Mouse (Mus musculus): ENCODE data around the gene Odf3l1.

The Odf3l1 gene

DNA sequence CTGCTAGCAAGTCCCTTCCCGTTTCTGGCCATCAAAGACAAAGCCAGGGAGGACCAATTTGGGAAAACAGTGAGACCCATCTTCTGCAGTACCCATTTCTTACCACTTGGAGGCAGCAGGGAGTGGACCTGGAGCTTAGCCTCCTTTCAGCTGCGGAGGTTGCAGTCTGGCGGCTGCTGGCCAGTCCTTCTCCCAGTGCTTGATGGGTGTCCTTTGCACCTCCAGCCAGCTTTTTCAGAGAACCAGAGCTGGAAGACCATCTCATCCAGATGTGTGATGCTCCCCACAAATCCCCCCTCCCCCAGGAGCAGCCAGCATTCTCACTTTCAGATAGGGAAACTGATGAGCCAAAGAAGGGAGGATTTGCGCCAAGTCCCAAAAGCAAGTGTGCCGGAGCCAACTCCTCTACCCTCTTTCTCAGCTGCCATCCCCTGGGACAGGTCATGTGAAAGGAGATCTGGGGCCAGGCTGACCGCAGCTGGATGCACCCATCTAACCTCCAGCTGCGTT, 20.7 kb downstream of the Odf3l1 start:
- DNase-seq: peak; percentile 71

DNA sequence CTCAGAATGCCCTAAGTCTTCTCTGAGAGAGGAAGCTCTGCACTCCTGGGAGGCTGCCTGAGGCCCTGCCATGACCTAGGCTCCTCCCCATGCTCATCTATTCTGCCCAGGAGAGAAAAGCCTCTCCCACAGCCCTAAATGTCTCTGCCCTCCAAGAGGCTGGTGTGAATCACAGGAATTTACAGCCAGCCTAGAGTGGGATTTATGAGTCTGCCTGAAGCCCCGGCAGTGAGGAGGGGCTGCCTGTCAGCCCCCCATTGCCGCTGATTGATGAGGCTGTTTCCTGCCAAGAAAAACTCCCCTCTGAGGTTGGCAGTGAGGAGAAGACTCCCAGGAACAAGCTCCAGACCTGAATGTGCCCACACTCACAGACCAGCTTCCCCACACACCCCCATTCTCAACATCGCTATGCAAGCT, 22.2 kb downstream of the Odf3l1 start:
- DNase-seq: no peak

GRCm38 (mm10) chr9:56841864-56842263, 22.6 kb downstream of the Odf3l1 start:
- DNase-seq: no peak

DNA sequence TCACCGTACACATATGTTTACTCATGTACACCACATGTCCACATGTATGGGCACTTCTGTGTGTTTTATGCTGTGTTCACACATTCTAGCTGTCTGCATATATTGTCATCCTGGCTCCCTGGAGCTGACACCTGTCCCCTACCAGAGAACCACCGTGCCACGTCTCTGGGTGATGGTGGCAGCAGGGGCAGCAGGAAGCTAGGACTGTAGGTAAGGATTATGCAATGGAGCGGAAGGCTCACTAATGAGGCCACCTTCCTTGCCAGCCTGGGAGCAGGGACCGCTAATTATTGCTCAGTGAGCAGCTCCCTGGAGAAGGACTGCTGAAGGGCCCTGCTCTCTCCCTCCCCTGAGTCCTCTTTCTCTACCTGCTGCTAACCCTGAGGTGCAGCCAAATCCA, 23.8 kb downstream of the Odf3l1 start:
- DNase-seq: no peak

GRCm38 (mm10) chr9:56835152-56835551, 29.3 kb downstream of the Odf3l1 start:
- DNase-seq: no peak

- DNase-seq: peak; percentile 59
Measured at GRCm38 (mm10) chr9:56832900-56833299, 31.6 kb downstream of the Odf3l1 start.

DNA sequence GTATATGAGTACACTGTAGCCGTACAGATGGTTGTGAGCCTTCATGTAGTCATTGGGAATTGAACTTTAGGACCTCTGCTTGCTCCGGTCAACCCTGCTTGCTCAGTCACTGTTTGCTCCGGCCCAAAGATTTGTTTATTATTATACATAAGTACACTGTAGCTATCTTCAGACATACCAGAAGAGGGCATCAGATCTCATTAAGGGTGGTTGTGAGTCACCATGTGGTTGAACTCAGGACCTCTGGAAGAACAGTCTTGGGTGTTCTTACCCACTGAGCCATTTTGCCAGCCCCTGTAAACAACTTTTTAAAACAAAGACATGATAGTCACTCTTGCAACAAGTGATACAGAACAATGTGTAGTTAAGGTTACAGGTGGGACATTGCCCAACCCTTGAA, 32.6 kb downstream of the Odf3l1 start:
- no peak for DNase-seq

DNA sequence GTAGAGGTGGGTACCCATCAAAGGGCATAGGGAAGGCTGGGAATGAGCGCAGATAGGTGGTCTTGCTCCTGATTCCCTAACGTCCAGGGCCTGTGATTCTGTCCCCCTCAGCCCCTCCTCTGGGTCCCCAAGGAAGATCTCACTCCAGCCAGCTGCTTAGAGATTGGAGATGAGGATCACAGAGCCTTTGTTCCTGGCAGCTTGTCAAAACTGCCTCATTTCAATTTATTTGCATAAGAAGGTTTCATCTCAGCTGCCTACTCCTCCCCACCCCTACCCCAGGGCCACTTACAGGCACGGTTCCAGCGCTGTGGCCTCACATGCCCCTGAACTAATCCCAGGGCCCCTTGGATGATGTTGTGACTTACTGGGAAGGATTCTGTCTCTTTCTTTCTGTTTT, 34.3 kb downstream of the Odf3l1 start:
- DNase-seq: peak; percentile 34

GRCm38 (mm10) chr9:56828841-56829240, 35.6 kb downstream of the Odf3l1 start:
- no peak for DNase-seq

- no peak for DNase-seq
Measured at GRCm38 (mm10) chr9:56828146-56828545, 36.3 kb downstream of the Odf3l1 start.

DNA sequence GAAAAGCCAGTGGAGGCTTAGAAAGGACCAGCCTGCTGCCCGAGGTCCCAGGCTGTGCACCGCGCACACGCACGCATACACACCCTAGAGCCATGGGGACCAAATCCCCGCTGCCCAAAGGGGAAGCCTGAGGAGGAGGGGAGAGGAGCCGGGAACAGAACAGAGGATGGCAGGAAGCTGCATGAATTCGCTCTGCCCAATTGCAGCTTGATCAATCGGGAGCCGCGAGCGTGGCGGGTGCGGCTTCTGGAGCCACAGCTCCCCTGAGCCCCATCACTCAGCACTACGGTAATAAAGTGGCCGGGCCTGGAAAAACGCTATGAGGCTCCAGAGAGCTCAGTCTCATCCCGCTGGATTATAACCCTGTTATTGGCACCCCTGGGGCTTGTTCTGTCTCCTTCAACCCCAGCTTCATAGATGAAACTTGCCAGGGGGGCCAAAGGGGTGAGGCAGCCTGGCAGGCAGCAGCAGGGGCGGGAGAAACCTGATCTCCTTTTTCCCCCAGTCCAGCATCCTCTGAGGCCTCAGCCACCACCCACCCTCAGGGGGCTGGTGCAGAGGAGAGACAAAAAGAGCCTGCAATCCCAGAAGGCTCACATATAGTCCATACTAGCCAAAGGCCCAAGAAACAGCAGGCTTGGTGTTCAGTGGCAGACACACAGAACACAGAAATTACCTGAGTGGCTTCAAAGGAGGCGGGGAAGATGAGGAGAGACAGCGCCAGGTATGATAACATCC, 38.8 kb downstream of the Odf3l1 start:
- no peak for DNase-seq

DNA sequence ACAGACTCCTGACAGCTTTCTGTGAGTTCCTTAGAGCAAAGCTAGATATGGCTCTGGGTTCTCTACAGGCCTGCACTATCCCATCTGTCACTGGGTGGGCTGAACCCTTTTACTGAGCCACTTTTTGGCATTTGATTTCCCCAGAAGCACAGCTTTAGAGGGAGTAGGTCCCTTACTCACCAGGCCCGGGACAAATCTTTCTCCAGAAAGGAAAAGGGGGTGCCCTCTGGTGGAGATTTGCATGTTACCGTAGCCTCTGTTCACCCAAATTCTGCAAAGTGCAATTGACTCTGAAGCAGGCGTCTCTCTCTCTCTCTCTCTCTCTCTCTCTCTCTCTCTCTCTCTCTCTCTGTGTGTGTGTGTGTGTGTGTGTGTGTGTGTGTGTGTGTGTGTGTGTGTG, 39.6 kb downstream of the Odf3l1 start:
- DNase-seq: peak; percentile 50

- DNase-seq: no peak
Measured at GRCm38 (mm10) chr9:56810916-56811315, 53.6 kb downstream of the Odf3l1 start.

GRCm38 (mm10) chr9:56807990-56808389, 56.5 kb downstream of the Odf3l1 start:
- no peak for DNase-seq

DNA sequence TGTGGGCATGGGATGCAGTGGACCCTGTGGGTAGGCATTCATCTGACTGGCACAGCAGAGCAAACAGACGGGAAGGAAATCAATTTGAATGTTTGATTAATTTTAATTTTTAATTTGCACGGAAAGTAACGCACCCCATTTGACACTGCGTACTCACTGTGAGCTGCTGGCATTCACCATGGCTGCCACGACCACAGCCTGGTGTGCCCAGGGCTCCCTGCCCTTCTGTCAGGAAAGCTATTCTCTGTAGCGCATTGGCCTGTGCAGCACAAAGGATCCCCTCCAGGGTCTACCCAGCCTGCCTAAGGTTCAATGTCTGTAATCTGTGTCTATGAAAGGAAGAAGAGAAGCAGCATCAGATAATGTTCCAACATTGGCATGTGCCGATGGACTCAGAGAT, 61.3 kb downstream of the Odf3l1 start:
- no peak for DNase-seq
